Comparison of ENCODE assay signal across 9 mouse cellular contexts in genomic region chr5:52240540-52240939, GRCm38 (mm10). TPM values are rescaled to one million over a fixed set of nuclear protein-coding genes. Genes with fewer than 3 reads are reported as not detected.
DNase-seq lines count a peak whose midpoint lies in the region; ATAC-seq lines count a peak whose summit lies in the region.
"Had no signal": no experiment of that assay in that cellular context is flagged by ENCODE, and none has a peak within 500 bp of the region (broad histone marks: within the 10 kb centered on the region; RNA-seq: fewer than 3 reads in every experiment).

No protein-coding gene starts in this region.

- H3K4me1 ChIP-seq in embryonic facial prominence, embryonic 10.5 days: peaks cover 9% of the 10 kb centered on the region

- DNase-seq in cerebellum, postnatal 14 days: peak; percentile 20 to 26
- no peak for DNase-seq in cerebellum, adult 11 months
- DNase-seq in testis, postnatal 10 days (ENCODE audit: low spot score): peak; percentile 59
- no peak for DNase-seq in testis, postnatal 14 days (ENCODE audit: low spot score)
- DNase-seq in heart, postnatal 4 days: peak; percentile 52
- no peak for DNase-seq in embryonic facial prominence, embryonic 10.5 days (ENCODE audit: low spot score)

- H3K27me3 ChIP-seq in embryonic facial prominence, embryonic 10.5 days (replicated peaks; ENCODE audit: low read depth, poor library complexity, severe bottlenecking): no peaks in the 10 kb centered on the region
- H3K27me3 ChIP-seq: heart, embryonic 13.5 days had no signal

- H3K9me3 ChIP-seq in embryonic facial prominence, embryonic 10.5 days: no peaks in the 10 kb centered on the region
- H3K9me3 ChIP-seq: heart, embryonic 13.5 days had no signal

- H3K4me3 ChIP-seq in embryonic facial prominence, embryonic 10.5 days: no peak overlapping the region
- H3K4me3 ChIP-seq: heart, embryonic 13.5 days had no signal

- ATAC-seq in neutrophil, adult 5-6 weeks (ENCODE audit: extremely low read depth, insufficient number of reproducible peaks, low FRiP score, poor library complexity, severe bottlenecking): 0 out of 2 replicates have a peak, but pooled peaks have one; percentile 13
- ATAC-seq in erythroid progenitor cell, adult 5-6 weeks (replicated peaks; ENCODE audit: low FRiP score, poor library complexity, severe bottlenecking): no peak

- 5% methylated on average over 2 of the region's 2 CpGs for WGBS in embryonic facial prominence, embryonic 10.5 days

- H3K27ac ChIP-seq in embryonic facial prominence, embryonic 10.5 days (replicated peaks): no peak overlapping the region
- H3K27ac ChIP-seq: heart, embryonic 13.5 days had no signal

- H3K36me3 ChIP-seq in embryonic facial prominence, embryonic 10.5 days (replicated peaks): no peaks in the 10 kb centered on the region
- H3K36me3 ChIP-seq: heart, embryonic 13.5 days had no signal

RNA-seq across cellular contexts. Expression of gene Dhx15, which starts 50.2 kb away (rescaled TPM):
- total RNA-seq in heart, postnatal 4 days (2021): 10 to 100 TPM; 93.2 to 97.3 TPM
- total RNA-seq in neutrophil, adult 5-6 weeks (2017): 292 and 303 TPM in 2 replicates
- 141 and 156 TPM in 2 replicates for total RNA-seq in erythroid progenitor cell, adult 5-6 weeks (2015; ENCODE audit: low replicate concordance)
- total RNA-seq in erythroid progenitor cell, adult 5-6 weeks (2017; ENCODE audit: low replicate concordance): 160 and 221 TPM in 2 replicates
- polyA plus RNA-seq in embryonic facial prominence, embryonic 10.5 days (2016; fragmentation: Nextera tagmentation; extraction: Ambion mirVana): 214 and 221 TPM in 2 replicates

Comparison
In these comparisons a context has a peak if more than half of its experiments do, and no peak if none do; other contexts are left out.
1. DNase-seq: peak in cerebellum, postnatal 14 days (2 of 2), testis, postnatal 10 days (single experiment) and heart, postnatal 4 days (single experiment); none in cerebellum, adult 11 months (single experiment), testis, postnatal 14 days (single experiment) and embryonic facial prominence, embryonic 10.5 days (single experiment).